Mouse (Mus musculus): ENCODE data around the gene Tnfrsf18.

Tnfrsf18 gene

DNA sequence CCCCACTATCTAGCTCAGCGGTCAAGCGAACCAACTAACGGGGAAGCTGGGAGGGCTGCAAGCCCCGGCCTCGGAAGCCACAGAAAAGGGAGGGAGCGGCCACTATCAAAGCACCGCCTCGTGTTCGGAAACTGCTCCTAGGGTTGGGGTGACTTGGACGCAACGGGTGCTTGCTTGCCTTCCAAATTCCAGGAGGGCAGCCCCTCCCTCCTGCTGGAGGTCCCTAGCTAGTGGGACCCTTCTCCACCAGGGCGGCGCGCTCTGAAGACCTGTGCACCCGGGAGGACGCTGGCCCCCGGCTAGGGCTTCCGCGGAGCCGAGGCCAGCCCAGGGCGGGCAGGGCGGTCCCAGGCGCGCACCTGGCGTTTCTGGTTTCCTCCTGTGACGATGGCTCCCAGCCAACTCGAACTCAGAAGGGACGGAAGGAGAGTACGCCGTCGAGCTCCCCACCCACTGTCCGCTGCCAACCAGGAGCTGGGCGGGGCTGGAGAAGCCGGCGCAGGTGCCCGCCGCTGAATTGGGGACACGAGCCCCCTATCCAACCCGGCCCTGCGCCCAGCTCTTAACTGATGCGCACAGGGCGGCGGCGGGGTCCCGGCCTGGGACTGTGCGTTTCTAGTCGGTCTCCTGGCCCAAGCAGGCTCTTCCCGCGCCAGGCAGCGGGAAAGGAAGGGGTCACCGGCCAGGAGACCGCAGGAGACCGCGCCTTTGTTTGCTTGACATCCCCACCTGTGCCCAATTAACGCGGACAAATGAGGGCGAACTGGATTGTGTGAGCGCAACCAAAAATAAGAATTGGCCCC, 51.7 kb downstream of the Tnfrsf18 start:
- peak; percentile 43 for DNase-seq
